Mouse (Mus musculus): ENCODE measurements around the gene Tmem9b. TPM values are rescaled to one million over a fixed set of nuclear protein-coding genes. Genes with fewer than 3 reads are reported as not detected.

Gene Tmem9b
- polyA plus RNA-seq, 1 experiment from 2014 or later = 50.4 TPM

GRCm38 (mm10) chr7:109741060-109741459, 11.6 kb downstream of the Tmem9b start:
- no peak overlapping the region for H3K9ac ChIP-seq
- H3K4me1 ChIP-seq (ENCODE audit: insufficient read depth) = peaks cover 2% of the 10 kb centered on the region; the same call in 1 of the 2 replicates
- no peak overlapping the region for H3K4me3 ChIP-seq (ENCODE audit: low read depth, low read length)
- no peaks in the 10 kb centered on the region for H3K9me3 ChIP-seq (ENCODE audit: low read depth, low read length)
- TF ChIP-seq CTCF (IDR thresholded peaks at IDR 0.05; ENCODE audit: low read depth) = no peak
- peaks cover 23% of the 10 kb centered on the region; the same call in 1 of the 2 replicates for H3K36me3 ChIP-seq (ENCODE audit: insufficient read depth)
- no peaks in the 10 kb centered on the region for H3K27me3 ChIP-seq (ENCODE audit: insufficient read depth, low read length)
- ATAC-seq (ENCODE audit: insufficient read depth) (no peak), DNase-seq (no peak)
- WGBS = 80% methylated on average over 1 of the region's 1 CpGs
- peak overlapping the region; percentile 24; the same call in 1 of the 2 replicates for H3K27ac ChIP-seq (ENCODE audit: low read depth)
- H3K4me2 ChIP-seq = no peak overlapping the region

GRCm38 (mm10) chr7:109739822-109740370, 12.8 kb downstream of the Tmem9b start:
- Histone ChIP-seq H3K9me3 (ENCODE audit: low read depth, low read length) (no peaks in the 10 kb centered on the region), H3K4me3 (ENCODE audit: low read depth, low read length) (no peak overlapping the region), H3K36me3 (ENCODE audit: insufficient read depth) (peaks cover 28% of the 10 kb centered on the region; the same call in 1 of the 2 replicates), H3K4me2 (no peak overlapping the region), H3K27me3 (ENCODE audit: insufficient read depth, low read length) (no peaks in the 10 kb centered on the region), H3K4me1 (ENCODE audit: insufficient read depth) (peaks cover 2% of the 10 kb centered on the region; the same call in 1 of the 2 replicates), H3K9ac (no peak overlapping the region), H3K27ac (ENCODE audit: low read depth) (peak overlapping the region; percentile 18; the same call in 1 of the 2 replicates)
- ATAC-seq (ENCODE audit: insufficient read depth) (peak; percentile 70; the same call in 1 of the 2 replicates), DNase-seq (peak; percentile 62)
- WGBS = 18% methylated on average over 5 of the region's 5 CpGs
- TF ChIP-seq CTCF (IDR thresholded peaks at IDR 0.05; ENCODE audit: low read depth) = no peak

GRCm38 (mm10) chr7:109734806-109735205, 17.9 kb downstream of the Tmem9b start:
- Histone ChIP-seq H3K4me1 (ENCODE audit: insufficient read depth) (no peaks in the 10 kb centered on the region), H3K9me3 (ENCODE audit: low read depth, low read length) (no peaks in the 10 kb centered on the region), H3K27me3 (ENCODE audit: insufficient read depth, low read length) (no peaks in the 10 kb centered on the region), H3K4me3 (ENCODE audit: low read depth, low read length) (no peak overlapping the region), H3K27ac (ENCODE audit: low read depth) (no peak overlapping the region), H3K36me3 (ENCODE audit: insufficient read depth) (peaks cover 18% of the 10 kb centered on the region; the same call in 1 of the 2 replicates), H3K4me2 (no peak overlapping the region), H3K9ac (no peak overlapping the region)
- DNase-seq (peak; percentile 19), ATAC-seq (ENCODE audit: insufficient read depth) (no peak)
- 76% methylated on average over 4 of the region's 4 CpGs for WGBS
- no peak for TF ChIP-seq CTCF (IDR thresholded peaks at IDR 0.05; ENCODE audit: low read depth)

DNA sequence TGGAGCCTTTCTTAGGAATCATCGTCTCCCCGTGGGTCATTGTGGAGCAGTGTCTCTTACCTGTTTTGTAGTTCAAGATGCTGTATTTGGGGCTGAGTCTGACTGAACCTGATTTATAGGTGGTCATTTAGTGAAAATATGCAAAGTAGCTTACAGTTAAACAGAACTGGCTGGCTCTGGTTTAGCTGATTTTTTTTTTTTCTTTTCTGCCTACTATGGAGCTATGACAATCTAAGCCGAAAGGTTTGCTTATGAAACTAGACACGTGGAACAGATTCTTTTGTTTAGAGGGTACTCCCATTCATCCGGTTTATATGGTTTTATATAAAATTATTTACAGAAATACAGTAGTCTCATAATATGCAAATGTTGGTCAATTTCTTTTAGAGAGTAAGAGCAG, 21.0 kb downstream of the Tmem9b start, which contains the start of gene Ascl3:
TSS of gene Ascl3 (minus strand) at position 101 of the 400 bp plus-strand sequence.
- no peak for DNase-seq
- H3K4me3 ChIP-seq (ENCODE audit: low read depth, low read length) = no peak within 1 kb of the TSS
- H3K9ac ChIP-seq = no peak within 1 kb of the TSS
- peaks cover 9% of the 10 kb centered on the region for H3K4me1 ChIP-seq (ENCODE audit: insufficient read depth)
- H3K27ac ChIP-seq (ENCODE audit: low read depth) = no peak within 1 kb of the TSS
- ATAC-seq (ENCODE audit: insufficient read depth) = no peak
- 82% methylated on average over 5 of the region's 5 CpGs for WGBS
- no peaks in the 10 kb centered on the region for H3K27me3 ChIP-seq (ENCODE audit: insufficient read depth, low read length)
- TF ChIP-seq CTCF (IDR thresholded peaks at IDR 0.05; ENCODE audit: low read depth) = no peak
- no peak within 1 kb of the TSS for H3K4me2 ChIP-seq
- H3K9me3 ChIP-seq (ENCODE audit: low read depth, low read length) = no peaks in the 10 kb centered on the region
- H3K36me3 ChIP-seq (ENCODE audit: insufficient read depth) = peaks cover 15% of the 10 kb centered on the region; the same call in 1 of the 2 replicates

DNA sequence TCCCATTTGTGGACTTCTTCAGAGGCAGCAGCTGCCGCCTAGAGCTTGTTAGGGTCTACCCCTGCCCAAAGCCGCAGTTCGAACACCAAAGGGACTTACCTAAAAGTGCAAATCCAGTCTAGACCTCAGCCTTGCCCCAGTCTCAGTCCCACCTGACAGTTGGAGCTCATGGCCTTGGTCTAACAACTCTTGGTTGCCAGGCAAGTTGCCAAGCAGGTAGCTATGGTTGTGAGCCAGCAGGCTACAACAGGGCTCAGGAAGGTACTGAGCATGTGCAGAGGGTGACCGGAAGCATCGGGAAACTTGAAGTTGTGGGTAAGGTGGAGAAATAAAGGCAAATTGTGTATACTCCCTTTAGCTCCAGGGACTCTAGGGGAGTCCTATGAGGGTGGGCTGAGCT, 29.0 kb downstream of the Tmem9b start, which contains the start of gene BC051019:
TSS of gene BC051019 (minus strand) at position 154 of the 400 bp plus-strand sequence.
- Histone ChIP-seq H3K9ac (no peak within 1 kb of the TSS), H3K9me3 (ENCODE audit: low read depth, low read length) (no peaks in the 10 kb centered on the region), H3K36me3 (ENCODE audit: insufficient read depth) (no peaks in the 10 kb centered on the region), H3K4me2 (no peak within 1 kb of the TSS), H3K27ac (ENCODE audit: low read depth) (no peak within 1 kb of the TSS), H3K4me1 (ENCODE audit: insufficient read depth) (no peaks in the 10 kb centered on the region), H3K27me3 (ENCODE audit: insufficient read depth, low read length) (no peaks in the 10 kb centered on the region), H3K4me3 (ENCODE audit: low read depth, low read length) (no peak within 1 kb of the TSS)
- no peak for TF ChIP-seq CTCF (IDR thresholded peaks at IDR 0.05; ENCODE audit: low read depth)
- DNase-seq (no peak), ATAC-seq (ENCODE audit: insufficient read depth) (no peak)
- WGBS = 89% methylated on average over 5 of the region's 5 CpGs

DNA sequence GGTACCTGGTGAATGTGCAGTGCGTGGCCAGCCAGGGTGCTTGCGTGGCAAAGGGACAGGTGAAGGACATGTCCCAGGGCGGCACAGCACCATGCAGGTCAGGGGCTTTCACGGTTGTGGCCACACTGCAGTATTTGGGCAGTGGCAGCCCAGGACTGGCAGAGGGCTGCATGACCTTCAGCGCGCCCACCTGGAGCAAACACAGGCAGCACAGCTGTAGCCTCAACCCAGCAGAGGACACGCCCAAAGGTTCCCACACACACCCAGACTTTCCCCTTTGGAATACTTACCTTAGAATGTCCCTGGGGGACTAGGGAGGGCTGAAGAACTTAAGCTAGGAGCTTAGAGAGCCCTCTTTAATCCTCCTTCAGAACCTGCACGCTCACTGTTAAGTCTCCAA, 29.6 kb downstream of the Tmem9b start:
- Histone ChIP-seq H3K27me3 (ENCODE audit: insufficient read depth, low read length) (no peaks in the 10 kb centered on the region), H3K27ac (ENCODE audit: low read depth) (no peak overlapping the region), H3K4me1 (ENCODE audit: insufficient read depth) (no peaks in the 10 kb centered on the region), H3K4me2 (no peak overlapping the region), H3K4me3 (ENCODE audit: low read depth, low read length) (no peak overlapping the region), H3K9me3 (ENCODE audit: low read depth, low read length) (no peaks in the 10 kb centered on the region), H3K9ac (no peak overlapping the region), H3K36me3 (ENCODE audit: insufficient read depth) (no peaks in the 10 kb centered on the region)
- WGBS = 91% methylated on average over 8 of the region's 8 CpGs
- DNase-seq (no peak), ATAC-seq (ENCODE audit: insufficient read depth) (no peak)
- TF ChIP-seq CTCF (IDR thresholded peaks at IDR 0.05; ENCODE audit: low read depth) = no peak

DNA sequence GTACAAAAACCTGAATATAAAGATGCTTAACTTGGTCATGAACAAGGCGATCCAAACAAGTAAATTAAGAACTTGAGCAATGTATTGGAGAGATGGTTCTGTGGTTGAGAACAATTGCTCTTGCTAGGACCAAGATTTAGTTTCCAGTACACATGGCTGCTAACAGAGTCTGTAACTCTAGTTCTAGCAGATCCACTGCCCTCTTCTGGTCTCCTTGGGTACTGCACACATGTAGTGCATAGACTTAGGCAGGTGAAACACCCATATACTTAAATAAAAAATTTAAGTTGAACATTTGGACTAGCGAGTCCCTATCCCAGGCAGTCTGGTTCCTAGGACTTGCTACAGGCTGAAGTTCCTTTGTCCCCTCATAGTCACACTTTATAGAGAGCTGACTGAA, 30.1 kb downstream of the Tmem9b start:
- no peak overlapping the region for H3K4me3 ChIP-seq (ENCODE audit: low read depth, low read length)
- no peaks in the 10 kb centered on the region for H3K9me3 ChIP-seq (ENCODE audit: low read depth, low read length)
- H3K4me1 ChIP-seq (ENCODE audit: insufficient read depth) = no peaks in the 10 kb centered on the region
- no peak overlapping the region for H3K27ac ChIP-seq (ENCODE audit: low read depth)
- no peak for ATAC-seq (ENCODE audit: insufficient read depth)
- H3K9ac ChIP-seq = no peak overlapping the region
- peak; percentile 40; the same call in 1 of the 2 replicates for TF ChIP-seq CTCF (IDR thresholded peaks at IDR 0.05; ENCODE audit: low read depth)
- no peaks in the 10 kb centered on the region for H3K36me3 ChIP-seq (ENCODE audit: insufficient read depth)
- peak; percentile 38 for DNase-seq
- 97% methylated on average over 2 of the region's 2 CpGs for WGBS
- no peaks in the 10 kb centered on the region for H3K27me3 ChIP-seq (ENCODE audit: insufficient read depth, low read length)
- H3K4me2 ChIP-seq = no peak overlapping the region
